Mouse (Mus musculus) heart, embryonic 14.5 days (tissue): ENCODE measurements at regions not wholly inside any gene's neighbourhood (a gene's known extent, or its start where the extent isn't known, plus 50 kb on each side); places are given as distances from the start of the nearest gene placed in this dataset.

Source experiments
- ATAC-seq: fragments of 200-750 bp; cut with Nextera tagmentation; 2 replicates; pipeline ENCODE4 v1.8.0; 2017; ENCODE audit warnings: low read depth, moderate TSS enrichment; ENCODE audit not compliant: insufficient number of reproducible peaks, insufficient read depth, low FRiP score
- H3K27ac ChIP-seq, 2 experiments: fragments of 200-500 bp in 1 of 2; fragments of 300-500 bp in 1 of 2; sonication (generic) in 1 of 2; replicated peaks in 1 of 2; 2 replicates each; pipeline ENCODE4 v1.5.1; 2012 to 2014; ENCODE audit warnings: low read depth in 2 of 2, low read length in 2 of 2, control low read depth in 1 of 2, mild to moderate bottlenecking in 1 of 2, mixed read lengths in 1 of 2; ENCODE audit not compliant: control insufficient read depth in 1 of 2, insufficient read depth in 1 of 2
- H3K27me3 ChIP-seq: fragments of 300-500 bp; sonication (generic); 2 replicates; pipeline ENCODE4 v1.6.1; 2014; ENCODE audit warnings: mild to moderate bottlenecking, low read length, control low read depth; ENCODE audit not compliant: control insufficient read depth, insufficient read depth
- H3K36me3 ChIP-seq: fragments of 300-500 bp; sonication (generic); 2 replicates; pipeline ENCODE4 v1.6.1; 2014; ENCODE audit warnings: mild to moderate bottlenecking, control low read depth, low read length, mixed read lengths; ENCODE audit not compliant: control insufficient read depth, insufficient read depth
- H3K4me1 ChIP-seq, 2 experiments: fragments of 200-500 bp in 1 of 2; fragments of 300-500 bp in 1 of 2; sonication (generic) in 1 of 2; 2 replicates each; pipeline ENCODE4 v1.6.1; 2012 to 2014; ENCODE audit warnings: low read length in 2 of 2, control low read depth in 1 of 2, mixed read lengths in 1 of 2; ENCODE audit not compliant: control insufficient read depth in 2 of 2, insufficient read depth in 2 of 2
- H3K4me2 ChIP-seq: fragments of 300-500 bp; sonication (generic); 2 replicates; pipeline ENCODE4 v1.6.1; 2014; ENCODE audit warnings: mild to moderate bottlenecking, low read length
- H3K4me3 ChIP-seq, 2 experiments: fragments of 200-500 bp in 1 of 2; fragments of 300-500 bp in 1 of 2; sonication (generic) in 1 of 2; 2 replicates each; pipeline ENCODE4 v1.5.1; 2012 to 2014; ENCODE audit warnings: low read length in 2 of 2, mild to moderate bottlenecking in 2 of 2, control low read depth in 1 of 2, low read depth in 1 of 2, moderate library complexity in 1 of 2; ENCODE audit not compliant: control insufficient read depth in 1 of 2, insufficient read depth in 1 of 2
- H3K9ac ChIP-seq: fragments of 300-500 bp; sonication (generic); 2 replicates; pipeline ENCODE4 v1.6.1; 2014; ENCODE audit warnings: mild to moderate bottlenecking, low read length
- H3K9me3 ChIP-seq: fragments of 300-500 bp; sonication (generic); 2 replicates; pipeline ENCODE4 v1.6.1; 2016; ENCODE audit warnings: low read length, control low read depth; ENCODE audit not compliant: control insufficient read depth
- WGBS: fragments of 180-500 bp; shearing (Covaris S2); extraction: QIAGEN DNeasy Blood & Tissue Kit; methylation state at CpG from one replicate; pipeline ENCODE4 v1.1.7; 2014; 5-methylcytosine and 5-hydroxymethylcytosine counted together

DNA sequence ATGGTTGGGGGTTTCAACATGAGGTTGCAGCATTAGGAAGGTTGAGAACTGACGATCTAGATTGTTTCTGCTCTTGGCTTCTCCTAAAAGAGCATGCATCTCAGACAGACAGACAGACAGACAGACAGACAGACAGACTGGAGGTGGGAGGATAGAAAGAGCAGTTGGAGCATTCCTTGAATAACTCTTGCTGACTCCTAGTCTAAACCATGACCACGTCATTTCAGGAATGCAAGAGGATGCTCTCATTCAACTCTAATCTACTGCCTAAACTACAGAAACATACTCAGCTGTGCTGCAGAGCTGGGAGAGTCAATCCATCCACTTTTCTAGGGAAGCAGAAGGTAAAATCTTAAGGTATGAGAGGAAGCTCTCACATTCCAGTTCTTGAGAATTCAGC is 792.8 kb upstream of the 4930452B06Rik start:
- H3K4me2 ChIP-seq: no peak overlapping the region
- no peaks in the 10 kb centered on the region for H3K9me3 ChIP-seq
- no peaks in the 10 kb centered on the region for H3K36me3 ChIP-seq
- H3K9ac ChIP-seq: no peak overlapping the region
- 42% methylated on average over 2 of the region's 2 CpGs for WGBS
- no peak overlapping the region for H3K27ac ChIP-seq
- 0 out of 4 replicates have a peak, but pooled peaks cover 0 to 2% of the 10 kb centered on the region in 2 experiments for H3K4me1 ChIP-seq
- no peak overlapping the region for H3K4me3 ChIP-seq
- ATAC-seq: no peak
- H3K27me3 ChIP-seq: no peaks in the 10 kb centered on the region

DNA sequence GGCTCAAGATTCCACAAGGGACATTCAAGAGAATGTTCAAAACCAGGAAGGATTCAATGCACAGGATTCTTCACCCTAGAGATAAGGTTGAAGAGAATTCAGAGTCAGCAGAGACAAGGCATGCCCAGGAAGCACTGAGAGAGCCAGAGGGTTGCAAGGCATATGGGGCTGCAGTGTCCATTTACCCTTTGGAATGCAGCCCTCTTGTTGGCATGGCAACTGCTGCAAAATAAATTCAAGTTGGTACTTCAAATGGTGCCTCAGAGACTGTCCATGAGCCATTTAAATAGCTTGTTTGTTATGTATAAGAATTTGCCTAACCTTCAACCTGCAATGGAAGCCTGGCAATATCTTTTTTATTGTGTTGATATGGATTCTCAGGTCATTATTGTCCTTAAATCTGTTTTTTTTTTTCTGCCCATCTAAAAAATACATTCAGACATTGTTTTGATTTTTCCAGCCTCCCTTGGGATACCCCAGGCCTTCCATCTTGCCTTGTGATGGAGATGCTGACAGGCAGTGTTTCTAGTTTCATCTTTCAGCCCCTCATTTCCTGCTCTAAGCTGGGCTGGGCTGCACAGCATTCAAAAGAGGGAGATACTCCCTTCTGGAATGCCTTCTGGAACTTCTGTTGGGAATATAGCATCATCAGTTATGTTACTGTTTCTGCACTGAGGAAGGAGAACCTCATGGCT is 791.9 kb upstream of the 4930452B06Rik start:
- Histone ChIP-seq H3K4me3 (no peak overlapping the region), H3K27me3 (no peaks in the 10 kb centered on the region), H3K4me2 (no peak overlapping the region), H3K9me3 (no peaks in the 10 kb centered on the region), H3K9ac (no peak overlapping the region), H3K36me3 (no peaks in the 10 kb centered on the region), H3K4me1 (0 out of 4 replicates have a peak, but pooled peaks cover 0 to 2% of the 10 kb centered on the region in 2 experiments), H3K27ac (no peak overlapping the region)
- ATAC-seq: no peak

DNA sequence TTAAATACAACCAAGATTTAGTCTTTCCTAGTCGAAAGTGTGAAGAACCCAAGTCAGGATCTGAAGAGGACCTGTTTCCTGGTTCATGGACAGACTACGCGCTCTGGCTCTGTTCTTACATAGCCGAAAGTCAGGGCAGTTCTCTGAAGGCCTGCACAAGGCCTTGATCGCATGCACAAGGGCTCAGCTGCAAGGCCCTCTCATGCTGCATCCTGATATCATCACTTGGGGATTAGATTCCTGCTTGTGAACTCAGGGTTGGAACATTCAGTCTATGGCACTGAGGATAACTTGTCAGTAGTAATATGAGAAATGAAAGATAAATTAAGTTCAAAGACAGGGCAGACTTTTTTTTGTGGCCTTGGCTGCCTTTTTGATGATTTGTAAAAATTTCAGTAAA is 789.9 kb upstream of the 4930452B06Rik start:
- Histone ChIP-seq H3K27ac (no peak overlapping the region), H3K9ac (no peak overlapping the region)
- WGBS: 72% methylated on average over 5 of the region's 5 CpGs

DNA sequence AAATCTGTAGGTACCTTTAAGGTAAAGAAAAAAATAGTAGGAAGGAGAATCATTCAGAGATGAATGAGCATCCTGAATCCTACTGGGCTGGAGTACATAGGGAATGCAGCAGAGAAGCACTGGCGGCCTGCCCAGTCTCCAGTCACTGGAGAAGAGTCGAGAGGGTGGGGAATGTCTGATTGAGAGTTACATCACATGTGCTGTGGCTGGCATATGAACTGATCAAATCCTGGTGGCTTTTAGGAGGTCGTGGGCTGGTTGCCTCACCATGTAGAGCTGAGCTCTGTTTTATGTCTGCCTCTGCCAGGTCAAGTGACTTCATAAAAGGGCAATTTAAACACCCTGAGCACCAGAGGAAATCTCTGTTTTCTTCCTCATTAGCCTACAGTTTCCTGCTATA is 783.9 kb upstream of the 4930452B06Rik start:
- 15% methylated on average over 3 of the region's 3 CpGs for WGBS

More for the DNA sequence above, 789.9 kb upstream of the 4930452B06Rik start:
- Histone ChIP-seq H3K4me1 (0 out of 4 replicates have a peak, but pooled peaks cover 0 to 2% of the 10 kb centered on the region in 2 experiments), H3K27me3 (no peaks in the 10 kb centered on the region), H3K36me3 (no peaks in the 10 kb centered on the region), H3K9me3 (no peaks in the 10 kb centered on the region), H3K4me2 (no peak overlapping the region), H3K4me3 (no peak overlapping the region)
- no peak for ATAC-seq

DNA sequence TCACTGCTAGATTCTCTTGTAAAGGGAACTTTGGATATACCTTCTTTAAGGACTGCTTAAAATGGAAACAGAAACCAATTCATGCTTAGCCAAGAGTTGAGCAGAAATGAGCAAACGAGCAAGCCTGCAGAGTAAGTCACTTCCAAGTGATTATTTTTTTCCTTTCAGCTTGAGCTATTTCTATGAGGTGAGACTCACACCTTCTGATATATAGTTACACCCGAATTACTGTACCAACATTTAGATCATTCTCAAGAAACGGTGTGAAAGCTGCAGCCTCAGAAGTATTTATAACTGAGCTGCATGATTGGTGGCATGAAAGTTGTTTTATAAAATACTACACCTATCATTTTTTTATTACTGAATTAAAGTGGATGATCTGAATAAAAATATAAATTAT is 771.9 kb upstream of the 4930452B06Rik start:
- no peak for ATAC-seq
- 68% methylated on average over 3 of the region's 3 CpGs for WGBS

More for the DNA sequence above, 783.9 kb upstream of the 4930452B06Rik start:
- H3K9ac ChIP-seq: no peak overlapping the region
- H3K4me1 ChIP-seq: peaks cover 0 to 3% of the 10 kb centered on the region in 2 experiments; a peak in 2 of 4 replicates
- no peak for ATAC-seq
- no peaks in the 10 kb centered on the region for H3K9me3 ChIP-seq
- no peaks in the 10 kb centered on the region for H3K36me3 ChIP-seq
- H3K4me3 ChIP-seq: no peak overlapping the region
- no peak overlapping the region for H3K27ac ChIP-seq
- no peaks in the 10 kb centered on the region for H3K27me3 ChIP-seq
- H3K4me2 ChIP-seq: no peak overlapping the region

DNA sequence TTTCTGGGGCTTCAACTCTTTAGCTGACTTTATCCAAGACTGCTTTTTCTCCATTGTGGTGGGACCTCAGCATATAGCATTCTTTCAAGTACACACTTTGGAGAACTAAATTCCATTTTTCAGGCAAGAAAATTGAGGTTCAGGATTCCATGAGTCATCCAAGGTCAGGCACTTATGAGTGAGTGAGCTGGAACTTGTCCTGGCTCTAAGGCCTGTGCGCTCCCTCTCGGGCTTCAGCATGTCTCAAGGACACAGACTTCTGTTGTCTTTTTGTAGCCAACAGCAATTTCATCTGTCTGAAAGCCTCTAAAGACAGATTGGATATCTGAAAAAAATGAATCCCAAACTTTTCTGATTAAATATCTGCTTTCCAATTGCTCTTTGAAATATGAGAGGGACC is 769.1 kb upstream of the 4930452B06Rik start:
- Histone ChIP-seq H3K9me3 (no peaks in the 10 kb centered on the region), H3K36me3 (no peaks in the 10 kb centered on the region), H3K27ac (no peak overlapping the region), H3K4me2 (no peak overlapping the region), H3K4me1 (no peaks in the 10 kb centered on the region), H3K4me3 (no peak overlapping the region), H3K9ac (no peak overlapping the region), H3K27me3 (no peaks in the 10 kb centered on the region)
- WGBS: 85% methylated on average over 2 of the region's 2 CpGs
- no peak for ATAC-seq

More for the DNA sequence above, 771.9 kb upstream of the 4930452B06Rik start:
- H3K36me3 ChIP-seq: no peaks in the 10 kb centered on the region
- no peaks in the 10 kb centered on the region for H3K27me3 ChIP-seq
- H3K9ac ChIP-seq: no peak overlapping the region
- no peak overlapping the region for H3K4me3 ChIP-seq
- no peak overlapping the region for H3K27ac ChIP-seq
- no peaks in the 10 kb centered on the region for H3K9me3 ChIP-seq
- no peaks in the 10 kb centered on the region for H3K4me1 ChIP-seq
- H3K4me2 ChIP-seq: no peak overlapping the region

DNA sequence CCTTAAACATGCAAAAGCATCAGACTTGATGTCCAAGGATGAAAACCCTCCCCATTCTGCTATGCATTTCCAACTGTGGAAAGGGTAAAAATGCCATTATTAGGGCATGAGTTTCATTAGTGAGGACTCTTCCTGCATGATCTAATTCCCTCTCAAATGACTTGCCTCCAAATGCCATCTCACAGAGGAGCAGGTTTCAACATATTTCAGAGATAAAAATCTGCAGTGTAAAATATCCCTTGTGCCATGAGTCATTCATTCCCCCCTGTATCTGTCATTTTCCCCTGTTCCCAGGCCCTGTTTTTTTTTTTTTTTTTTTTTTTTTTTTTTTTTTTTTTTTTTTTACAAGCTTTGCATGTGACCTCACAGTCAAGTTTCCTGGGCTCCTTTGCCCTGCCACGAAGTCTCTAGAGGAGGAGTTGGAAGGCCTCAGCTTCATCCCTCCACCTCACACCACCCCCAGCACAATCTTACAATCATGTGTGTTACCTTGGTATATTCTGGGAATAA is 767.1 kb upstream of the 4930452B06Rik start:
- H3K4me3 ChIP-seq: no peak overlapping the region
- ATAC-seq: no peak

DNA sequence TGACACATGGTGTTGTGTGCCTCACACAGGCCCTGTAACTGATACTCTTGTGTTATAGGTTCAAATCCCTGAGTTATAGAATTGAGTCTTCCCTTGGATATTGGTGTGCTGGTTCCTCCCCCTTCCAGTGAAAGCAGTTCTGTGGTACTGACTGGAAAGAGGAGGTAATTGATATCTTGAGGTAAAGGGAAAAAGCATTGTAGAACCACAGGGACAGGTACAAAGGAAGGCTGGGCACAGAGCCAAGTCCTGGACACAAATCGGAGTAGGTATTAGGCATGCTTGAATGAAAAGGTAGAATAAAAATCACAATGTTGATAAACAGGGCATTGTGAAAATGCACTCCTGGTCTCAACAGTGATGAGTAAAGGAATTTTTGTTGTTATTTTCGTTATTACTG is 765.8 kb upstream of the 4930452B06Rik start:
- no peaks in the 10 kb centered on the region for H3K4me1 ChIP-seq
- H3K4me3 ChIP-seq: no peak overlapping the region
- no peak overlapping the region for H3K27ac ChIP-seq
- no peak overlapping the region for H3K9ac ChIP-seq
- no peak overlapping the region for H3K4me2 ChIP-seq
- WGBS: 87% methylated on average over 2 of the region's 2 CpGs
- no peaks in the 10 kb centered on the region for H3K36me3 ChIP-seq
- no peak for ATAC-seq
- no peaks in the 10 kb centered on the region for H3K9me3 ChIP-seq
- no peaks in the 10 kb centered on the region for H3K27me3 ChIP-seq

More for the DNA sequence above, 767.1 kb upstream of the 4930452B06Rik start:
- H3K4me2 ChIP-seq: no peak overlapping the region
- H3K27me3 ChIP-seq: no peaks in the 10 kb centered on the region
- 32% methylated on average over 1 of the region's 1 CpGs for WGBS
- no peak overlapping the region for H3K9ac ChIP-seq
- no peaks in the 10 kb centered on the region for H3K36me3 ChIP-seq
- no peaks in the 10 kb centered on the region for H3K4me1 ChIP-seq
- no peaks in the 10 kb centered on the region for H3K9me3 ChIP-seq
- no peak overlapping the region for H3K27ac ChIP-seq
